Mouse (Mus musculus) limb, embryonic 14.5 days (tissue): Measurements from ENCODE around the gene Cuedc1. TPM values are rescaled to one million over a fixed set of nuclear protein-coding genes. Genes with fewer than 3 reads are reported as not detected.

Experiments
- ATAC-seq: fragments of 200-750 bp; cut with Nextera tagmentation; 2 replicates; pipeline ENCODE4 v1.8.0; 2017; ENCODE audit warnings: low read depth, moderate number of reproducible peaks, moderate TSS enrichment; ENCODE audit not compliant: low FRiP score
- DNase-seq: peaks from one replicate; pipeline ENCODE4 v3.0.0-alpha.2; 2015; ENCODE audit warnings: low spot score
- H3K27ac ChIP-seq: fragments of 300-500 bp; sonication (generic); replicated peaks from 2 replicates; pipeline ENCODE4 v1.5.1; 2014; ENCODE audit warnings: low read depth, mild to moderate bottlenecking, low read length, moderate library complexity, mixed read lengths
- H3K27me3 ChIP-seq: fragments of 300-500 bp; sonication (generic); 2 replicates; pipeline ENCODE4 v1.6.1; 2014; ENCODE audit warnings: low read length, mixed read lengths; ENCODE audit not compliant: control insufficient read depth, insufficient read depth
- H3K36me3 ChIP-seq: fragments of 300-500 bp; sonication (generic); 2 replicates; pipeline ENCODE4 v1.6.1; 2014; ENCODE audit warnings: mild to moderate bottlenecking, low read length, moderate library complexity, mixed read lengths; ENCODE audit not compliant: control insufficient read depth, insufficient read depth
- H3K4me1 ChIP-seq: fragments of 300-500 bp; sonication (generic); 2 replicates; pipeline ENCODE4 v1.6.1; 2014; ENCODE audit warnings: antibody characterized with exemption, low read length, mixed read lengths; ENCODE audit not compliant: control insufficient read depth, insufficient read depth
- H3K4me2 ChIP-seq: fragments of 300-500 bp; sonication (generic); replicated peaks from 2 replicates; pipeline ENCODE4 v1.6.1; 2014; ENCODE audit warnings: low read depth, mild to moderate bottlenecking, low read length, moderate library complexity; ENCODE audit not compliant: severe bottlenecking
- H3K4me3 ChIP-seq: fragments of 300-500 bp; sonication (generic); replicated peaks from 2 replicates; pipeline ENCODE4 v1.5.1; 2014; ENCODE audit warnings: low read length
- H3K9ac ChIP-seq: fragments of 300-500 bp; sonication (generic); 2 replicates; pipeline ENCODE4 v1.6.1; 2014; ENCODE audit warnings: mild to moderate bottlenecking, low read depth, low read length, moderate library complexity; ENCODE audit not compliant: severe bottlenecking
- H3K9me3 ChIP-seq: fragments of 300-500 bp; sonication (generic); 2 replicates; pipeline ENCODE4 v1.6.1; 2016; ENCODE audit warnings: low read length; ENCODE audit not compliant: control insufficient read depth
- POLR2A ChIP-seq: fragments of 200-500 bp; IDR thresholded peaks from 2 replicates; pipeline ENCODE4 v1.8.0; 2012; ENCODE audit warnings: inconsistent platforms, mild to moderate bottlenecking, moderate library complexity, borderline replicate concordance; ENCODE audit not compliant: insufficient read depth, insufficient read length; ENCODE audit errors: extremely low read depth
- WGBS: fragments of 180-500 bp; shearing (Covaris S2); extraction: QIAGEN DNeasy Blood & Tissue Kit; methylation state at CpG from one replicate; pipeline ENCODE4 v1.1.7; 2014; 5-methylcytosine and 5-hydroxymethylcytosine counted together
- polyA plus RNA-seq, 2 experiments: library from polyadenylated mRNA; depleted of rRNA in 1 of 2; stranded (reverse) in 1 of 2; unstranded in 1 of 2; fragments of >200 nt; fragmentation: Nextera tagmentation in 1 of 2; extraction: Ambion mirVana in 1 of 2; gene quantifications; 2 replicates each; pipeline versions ENCODE4 v1.2.1 to v1.2.3; 2012 to 2014

Gene Cuedc1
- polyA plus RNA-seq, 2 experiments, result 20.9 to 40.6 TPM

GRCm38 (mm10) chr11:88086737-88087627 is 10.9 kb upstream of the Cuedc1 start:
- peak; percentile 97 for DNase-seq
- ATAC-seq, result peak; percentile 94
- H3K4me1 ChIP-seq, result peaks cover 3% of the 10 kb centered on the region; the same call in 1 of the 2 replicates
- H3K9ac ChIP-seq, result peak overlapping the region; percentile 44; the same call in 1 of the 2 replicates
- H3K9me3 ChIP-seq, result no peaks in the 10 kb centered on the region
- H3K27me3 ChIP-seq, result no peaks in the 10 kb centered on the region
- H3K27ac ChIP-seq, result peak overlapping the region; percentile 39
- H3K4me2 ChIP-seq, result peak overlapping the region; percentile 49
- H3K36me3 ChIP-seq, result peaks cover 20% of the 10 kb centered on the region
- WGBS, result 6% methylated on average over 25 of the region's 25 CpGs
- no peak for TF ChIP-seq POLR2A
- H3K4me3 ChIP-seq, result peak overlapping the region; percentile 29

GRCm38 (mm10) chr11:88089150-88089549 is 8.7 kb upstream of the Cuedc1 start:
- no peak for TF ChIP-seq POLR2A
- 0 out of 2 replicates have a peak, but pooled peaks cover 2% of the 10 kb centered on the region for H3K36me3 ChIP-seq
- no peaks in the 10 kb centered on the region for H3K9me3 ChIP-seq
- H3K9ac ChIP-seq, result no peak overlapping the region
- H3K4me2 ChIP-seq, result no peak overlapping the region
- no peak overlapping the region for H3K27ac ChIP-seq
- no peak overlapping the region for H3K4me3 ChIP-seq
- 69% methylated on average over 5 of the region's 5 CpGs for WGBS
- peaks cover 3% of the 10 kb centered on the region; the same call in 1 of the 2 replicates for H3K4me1 ChIP-seq
- no peak for ATAC-seq
- DNase-seq, result no peak
- H3K27me3 ChIP-seq, result no peaks in the 10 kb centered on the region

GRCm38 (mm10) chr11:88090293-88090692 is 7.6 kb upstream of the Cuedc1 start:
- Histone ChIP-seq H3K4me3 (no peak overlapping the region), H3K4me2 (no peak overlapping the region), H3K36me3 (no peaks in the 10 kb centered on the region), H3K9me3 (no peaks in the 10 kb centered on the region), H3K27ac (no peak overlapping the region), H3K27me3 (no peaks in the 10 kb centered on the region), H3K9ac (no peak overlapping the region), H3K4me1 (peaks cover 3% of the 10 kb centered on the region; the same call in 1 of the 2 replicates)
- WGBS, result 81% methylated on average over 5 of the region's 5 CpGs
- TF ChIP-seq POLR2A, result no peak
- ATAC-seq (no peak), DNase-seq (no peak)

DNA sequence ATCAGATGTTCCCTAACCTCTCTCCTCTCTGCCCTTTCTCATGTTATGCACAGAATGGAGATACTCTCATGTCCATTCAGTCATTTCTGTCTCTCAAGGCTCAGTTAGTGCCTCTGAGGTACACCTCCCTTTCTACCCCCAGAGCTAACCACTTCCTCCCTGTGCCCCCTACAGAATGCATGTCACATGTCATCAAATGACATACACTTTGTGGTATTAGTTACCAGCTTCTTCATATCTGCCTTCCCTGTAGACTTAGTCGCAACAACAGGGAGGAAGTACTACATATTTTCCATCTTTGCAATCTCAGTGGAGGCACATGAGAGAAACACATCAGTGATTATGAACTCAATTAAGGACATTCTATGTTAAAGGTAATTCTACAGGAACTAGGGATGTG is 5.9 kb upstream of the Cuedc1 start:
- H3K36me3 ChIP-seq, result no peaks in the 10 kb centered on the region
- 85% methylated on average over 1 of the region's 1 CpGs for WGBS
- no peak overlapping the region for H3K9ac ChIP-seq
- TF ChIP-seq POLR2A, result no peak
- H3K9me3 ChIP-seq, result no peaks in the 10 kb centered on the region
- H3K4me2 ChIP-seq, result no peak overlapping the region
- no peak for DNase-seq
- no peak for ATAC-seq
- H3K4me3 ChIP-seq, result no peak overlapping the region
- no peak overlapping the region for H3K27ac ChIP-seq
- no peaks in the 10 kb centered on the region for H3K27me3 ChIP-seq
- H3K4me1 ChIP-seq, result peaks cover 8% of the 10 kb centered on the region

DNA sequence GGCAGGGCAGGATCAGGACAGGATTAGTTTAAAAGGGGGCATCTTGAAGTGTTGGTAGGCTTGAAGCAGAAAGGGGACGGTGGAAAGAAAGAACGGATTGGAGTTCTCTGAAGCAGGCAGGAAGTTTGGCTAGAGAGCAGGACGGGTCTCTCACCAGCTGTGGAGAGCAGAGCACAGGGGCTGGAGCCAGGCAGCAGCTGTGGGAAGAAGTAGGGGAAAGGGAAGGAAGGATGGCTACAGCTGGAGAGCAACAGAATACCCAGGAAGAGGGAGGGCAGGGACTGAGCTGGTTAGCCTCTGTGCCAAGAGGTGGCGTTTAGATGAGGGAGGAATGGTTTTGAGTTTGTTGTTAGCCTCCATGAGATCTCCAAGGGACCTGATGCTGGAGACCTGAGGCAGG is 685 bp upstream of the Cuedc1 start:
- no peaks in the 10 kb centered on the region; the same call in 1 of the 2 replicates for H3K36me3 ChIP-seq
- H3K4me1 ChIP-seq, result peaks cover 28% of the 10 kb centered on the region
- DNase-seq, result peak; percentile 47
- peak overlapping the region; percentile 5; the same call in 1 of the 2 replicates for H3K9ac ChIP-seq
- H3K4me2 ChIP-seq, result 0 out of 2 replicates have a peak overlapping the region, but pooled peaks have one; percentile 3
- H3K9me3 ChIP-seq, result no peaks in the 10 kb centered on the region
- H3K27me3 ChIP-seq, result 0 out of 2 replicates have a peak, but pooled peaks cover 10% of the 10 kb centered on the region
- no peak for TF ChIP-seq POLR2A
- ATAC-seq, result peak; percentile 62
- WGBS, result 20% methylated on average over 4 of the region's 4 CpGs
- no peak overlapping the region for H3K27ac ChIP-seq
- H3K4me3 ChIP-seq, result no peak overlapping the region
